Mouse (Mus musculus) right cerebral cortex, postnatal 4 days (tissue): ENCODE results near the gene Brms1.
A peak's percentile ranks its signal among the peaks of the same experiment; 100 is the strongest.
"Not testable (repeated sequence)": the region's sequence is repeated elsewhere in the genome, so short reads cannot be mapped to it uniquely, and the experiment has no call there.

Experiments used
- DNase-seq: peaks from one replicate; pipeline ENCODE4 v3.0.0-alpha.2; 2022

Brms1 gene

GRCm38 (mm10) chr19:5067040-5067799 lies 26.1 kb downstream of the Brms1 start:
- DNase-seq, result no peak

GRCm38 (mm10) chr19:5067867-5068569 lies 26.9 kb downstream of the Brms1 start, which contains the start of gene Cd248:
TSS of gene Cd248 (plus strand) at chr19:5068078.
- peak; percentile 58 for DNase-seq

- no peak for DNase-seq
Measured at GRCm38 (mm10) chr19:5068570-5069234, 27.5 kb downstream of the Brms1 start.

DNA sequence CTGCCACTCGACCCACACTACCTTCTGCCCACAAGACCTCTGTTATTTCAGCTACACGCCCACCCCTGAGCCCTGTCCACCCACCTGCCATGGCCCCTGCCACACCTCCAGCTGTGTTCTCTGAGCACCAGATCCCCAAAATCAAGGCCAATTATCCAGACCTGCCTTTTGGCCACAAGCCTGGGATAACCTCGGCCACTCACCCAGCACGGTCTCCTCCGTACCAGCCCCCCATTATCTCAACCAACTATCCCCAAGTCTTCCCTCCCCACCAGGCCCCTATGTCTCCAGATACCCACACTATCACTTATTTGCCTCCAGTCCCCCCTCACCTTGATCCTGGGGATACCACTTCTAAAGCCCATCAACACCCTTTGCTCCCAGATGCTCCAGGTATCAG lies 28.3 kb downstream of the Brms1 start:
- no peak for DNase-seq

GRCm38 (mm10) chr19:5069978-5070377 lies 28.8 kb downstream of the Brms1 start:
- DNase-seq, result no peak

- DNase-seq, result no peak
Measured at GRCm38 (mm10) chr19:5071077-5071476, 29.9 kb downstream of the Brms1 start.

DNA sequence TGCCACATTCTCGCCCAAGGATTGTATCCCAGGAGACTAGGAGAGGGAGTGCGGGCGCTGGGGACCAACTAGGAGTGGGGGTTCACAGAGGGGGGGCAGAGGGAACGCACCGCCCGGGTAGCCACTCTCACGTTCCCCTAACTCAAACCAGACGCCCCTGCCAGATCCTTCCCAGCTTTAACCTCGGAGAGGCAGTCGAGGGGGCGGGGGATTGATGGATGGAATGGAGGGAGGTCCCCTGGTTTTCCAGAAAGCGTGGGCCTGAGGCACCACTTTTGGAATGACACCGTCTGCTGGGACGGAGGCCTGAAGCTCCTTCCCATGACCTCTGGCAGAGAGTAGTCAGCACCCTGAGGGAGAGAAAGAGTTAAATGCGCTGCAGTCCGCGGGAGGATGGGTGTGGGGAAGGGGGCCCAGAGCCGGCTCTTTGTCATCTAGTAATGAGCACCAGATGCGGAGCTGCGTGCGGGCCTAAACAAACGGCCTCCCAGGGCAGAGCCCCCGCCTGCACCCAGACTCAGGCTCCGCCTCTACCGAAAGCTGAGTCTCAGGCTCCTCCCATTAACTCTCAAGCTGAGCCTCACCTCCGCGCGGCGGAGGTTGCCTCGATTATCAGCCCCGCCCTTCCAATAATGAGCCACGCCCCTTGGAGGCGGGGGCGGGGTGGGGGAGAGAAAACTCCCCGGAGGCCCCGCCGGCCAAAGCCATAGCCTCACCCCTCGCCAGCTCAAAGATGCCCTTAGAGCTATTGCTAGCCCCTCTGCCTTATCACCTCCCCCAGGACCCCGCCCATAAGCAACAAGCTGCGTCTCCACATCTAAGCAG lies 30.6 kb downstream of the Brms1 start:
- no peak for DNase-seq

GRCm38 (mm10) chr19:5072389-5073019 lies 31.4 kb downstream of the Brms1 start:
- DNase-seq, result no peak

- peak; percentile 66 for DNase-seq
Measured at GRCm38 (mm10) chr19:5073028-5073427, 31.9 kb downstream of the Brms1 start.

- DNase-seq, result no peak
Measured at GRCm38 (mm10) chr19:5073518-5073917, 32.4 kb downstream of the Brms1 start.

GRCm38 (mm10) chr19:5079279-5079678 lies 38.1 kb downstream of the Brms1 start:
- DNase-seq, result no peak

DNA sequence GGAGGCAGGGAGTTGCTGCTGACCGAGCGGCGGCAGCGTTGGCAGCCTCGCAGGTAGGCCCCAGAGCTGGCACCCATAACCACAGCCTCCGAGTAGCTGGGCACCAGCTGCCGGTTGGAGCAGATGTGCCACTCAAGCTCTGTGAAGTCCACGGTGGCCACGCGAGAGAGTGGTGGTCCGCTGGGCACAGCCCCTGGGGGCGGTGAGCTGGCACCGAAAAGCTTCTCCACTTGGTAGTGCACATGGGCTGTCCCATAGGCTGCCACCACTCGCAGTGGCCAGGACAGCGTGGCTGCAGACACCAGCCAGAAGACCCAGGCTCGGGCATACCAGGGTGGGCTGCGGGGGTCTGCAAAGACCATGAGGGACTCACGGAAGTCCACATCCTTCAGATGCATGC lies 40.9 kb downstream of the Brms1 start:
- DNase-seq, result no peak

DNA sequence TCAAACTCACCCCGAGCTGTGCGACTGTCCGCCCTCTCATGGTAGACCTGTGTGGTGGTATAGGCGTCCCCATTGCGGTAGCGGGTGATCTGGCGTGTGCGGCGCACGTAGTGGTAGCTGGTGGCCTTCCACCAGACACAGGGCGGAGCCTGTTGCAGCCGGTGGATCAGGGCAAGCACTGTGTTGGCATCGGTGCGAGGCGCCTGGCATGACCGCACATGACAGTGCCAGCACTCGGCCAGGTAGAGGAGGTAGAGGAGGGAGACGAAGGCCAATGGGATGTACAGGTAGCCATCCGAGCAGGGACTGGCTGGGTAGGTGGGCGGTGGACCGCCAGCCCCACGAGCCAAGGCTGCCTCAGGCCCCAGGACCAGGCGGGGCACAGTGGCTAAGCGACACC lies 41.4 kb downstream of the Brms1 start:
- no peak for DNase-seq

- DNase-seq, result no peak
Measured at GRCm38 (mm10) chr19:5083961-5084833, 43.0 kb downstream of the Brms1 start.

GRCm38 (mm10) chr19:5084834-5085144 lies 43.6 kb downstream of the Brms1 start:
- no peak for DNase-seq

DNA sequence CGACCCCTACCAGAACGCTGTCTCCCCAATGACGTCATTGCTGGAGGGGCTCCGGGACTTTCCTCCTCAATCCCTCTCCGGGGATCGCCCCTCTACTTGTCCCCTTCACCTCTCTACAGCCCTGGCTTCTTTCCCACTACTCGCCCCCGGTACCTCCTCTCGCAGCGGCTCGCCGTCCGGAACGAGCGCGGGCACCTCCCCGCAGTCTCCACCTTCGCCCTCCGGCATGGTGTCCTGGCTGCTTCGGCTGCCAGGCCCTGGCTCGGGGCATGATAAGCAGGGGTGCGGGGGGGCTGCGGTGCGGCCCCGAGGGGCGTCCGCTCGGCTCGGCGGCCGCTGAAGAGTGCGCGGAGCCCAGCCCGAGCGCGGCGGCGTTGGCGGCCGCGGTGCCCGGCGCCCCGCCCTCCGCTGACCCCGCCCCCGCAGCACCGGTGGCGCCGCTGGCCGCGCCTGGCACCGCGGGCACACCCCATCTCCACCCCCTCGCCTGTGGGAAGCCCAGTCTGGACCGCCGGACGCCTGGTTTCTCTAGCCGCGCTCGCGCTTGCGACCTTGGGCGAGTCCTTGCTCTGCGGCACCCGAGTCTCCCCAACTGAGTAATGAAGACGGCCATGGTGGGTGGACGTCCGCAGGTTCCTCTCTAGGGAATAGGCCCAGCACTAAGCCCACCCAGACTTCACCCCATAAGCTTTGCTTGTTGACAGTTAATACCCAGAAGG lies 44.1 kb downstream of the Brms1 start, which contains the start of gene Tmem151a:
Tmem151a (minus strand) TSS at position 387 of the 719 bp plus-strand sequence.
- DNase-seq, result peak; percentile 42

- DNase-seq, result not testable (repeated sequence)
Measured at GRCm38 (mm10) chr19:5086533-5086932, 45.4 kb downstream of the Brms1 start.

GRCm38 (mm10) chr19:5087884-5088728 lies 47.0 kb downstream of the Brms1 start, which contains the start of gene Yif1a:
TSS of gene Yif1a (plus strand) at chr19:5088538.
- peak; percentile 79 for DNase-seq

DNA sequence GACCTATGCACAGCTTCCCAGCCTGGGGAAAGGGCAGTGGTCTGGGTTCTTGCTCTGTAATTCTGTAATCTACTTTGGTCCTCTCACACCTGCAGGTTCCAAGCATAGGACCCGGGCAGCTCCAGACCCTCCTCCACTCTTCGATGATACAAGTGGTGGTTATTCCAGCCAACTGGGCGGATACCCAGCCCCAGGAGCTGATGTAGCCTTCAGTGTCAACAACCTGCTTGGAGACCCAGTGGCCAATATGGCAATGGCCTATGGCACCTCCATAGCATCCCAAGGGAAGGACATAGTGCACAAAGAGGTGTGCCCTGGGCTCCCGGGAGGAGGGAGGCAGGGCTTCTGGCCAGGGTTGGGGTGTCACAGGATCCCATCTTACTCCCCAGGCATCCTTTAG lies 48.2 kb downstream of the Brms1 start:
- DNase-seq, result no peak

- DNase-seq, result no peak
Measured at GRCm38 (mm10) chr19:5092083-5092482, 50.9 kb downstream of the Brms1 start.
